Comparison of ENCODE assay signal across 12 mouse cellular contexts in genomic region chr13:34112369-34113081, GRCm38 (mm10). TPM values are rescaled to one million over a fixed set of nuclear protein-coding genes. Genes with fewer than 3 reads are reported as not detected.
DNase-seq lines count a peak whose midpoint lies in the region; TF ChIP-seq lines count a peak whose summit lies in the region.
"Had no signal": no experiment of that assay in that cellular context is flagged by ENCODE, and none has a peak within 500 bp of the region (broad histone marks: within the 10 kb centered on the region; RNA-seq: fewer than 3 reads in every experiment).

No protein-coding gene starts in this region.

- no peak for TF ChIP-seq POLR2A in liver, adult 2 months (IDR thresholded peaks at IDR 0.05; ENCODE audit: extremely low read depth, insufficient read depth, low read length)

- H3K4me1 ChIP-seq in liver, adult 2 months (ENCODE audit: control insufficient read depth, insufficient read depth, low read length) = peaks cover 3% of the 10 kb centered on the region; the same call in 1 of the 2 replicates

- no peak overlapping the region for H3K4me3 ChIP-seq in liver, adult 2 months (ENCODE audit: insufficient read depth, low read depth, low read length)
- no peak overlapping the region for H3K4me3 ChIP-seq in layer of hippocampus, adult 2 months
- H3K4me3 ChIP-seq: hindbrain, embryonic 10.5 days had no signal

- H3K36me3 ChIP-seq in liver, adult 2 months (ENCODE audit: control insufficient read depth, insufficient read depth, low read length) = no peaks in the 10 kb centered on the region
- H3K36me3 ChIP-seq: G1E; hindbrain, embryonic 10.5 days had no signal

- TF ChIP-seq CTCF in liver, adult 2 months (IDR thresholded peaks at IDR 0.05; ENCODE audit: low read depth, low read length) = no peak
- no peak for TF ChIP-seq CTCF in layer of hippocampus, adult 2 months (conservative IDR thresholded peaks at IDR 0.05)

- no peak overlapping the region for H3K27ac ChIP-seq in liver, adult 2 months (replicated peaks; ENCODE audit: insufficient read depth, low read depth, low read length)
- no peak overlapping the region for H3K27ac ChIP-seq in layer of hippocampus, adult 2 months
- H3K27ac ChIP-seq: hindbrain, embryonic 10.5 days had no signal

- peak; percentile 94 for DNase-seq in liver, adult 2 months (ENCODE audit: extremely low read depth, low read depth, low spot score)
- DNase-seq in liver (no peak), MN1 (ENCODE audit: low spot score) (peak; percentile 63)
- peak; percentile 78 for DNase-seq in adrenal gland, postnatal 14 days
- peak; percentile 65 for DNase-seq in lung, postnatal 25 days (ENCODE audit: low spot score)
- no peak for DNase-seq in layer of hippocampus, adult 2 months (ENCODE audit: low spot score in 2 of 2)
- DNase-seq in kidney, postnatal 10 days = no peak
- DNase-seq: cerebellum, postnatal 10 days; gastrocnemius, postnatal 25 days; lung, embryonic 14.5 days had no signal

- 26% methylated on average over 5 of the region's 5 CpGs for WGBS in liver, adult 2 months

- no peaks in the 10 kb centered on the region for H3K79me2 ChIP-seq in liver, adult 2 months (ENCODE audit: control insufficient read depth, insufficient read depth, low read length)

- no peak overlapping the region for H3K9ac ChIP-seq in liver, adult 2 months (ENCODE audit: low read depth, low read length)
- H3K9ac ChIP-seq: lung, embryonic 14.5 days had no signal

- no peaks in the 10 kb centered on the region for H3K27me3 ChIP-seq in liver, adult 2 months (ENCODE audit: control insufficient read depth, insufficient read depth, low read length)

RNA-seq across cellular contexts. Expression of gene Tubb2b, which starts 17.7 kb away (rescaled TPM):
- 0.20 TPM in 1 of 2 replicates, not detected in the other for total RNA-seq in liver, adult 2 months (2014; rRNA removed)
- 0.11 and 0.33 TPM in 2 replicates for polyA plus RNA-seq in liver, adult 2 months (2012; rRNA removed)
- 5.5 and 22.5 TPM in 2 replicates for total RNA-seq in adrenal gland, postnatal 14 days (2021)
- total RNA-seq in layer of hippocampus, adult 2 months (2021) = 100 to 1,000 TPM; 227 to 233 TPM

RNA-seq across cellular contexts. Expression of gene Tubb2a, which starts 34.7 kb away (rescaled TPM):
- total RNA-seq in liver, adult 2 months (2014; rRNA removed) = 27.5 and 56.4 TPM in 2 replicates
- 569 and 614 TPM in 2 replicates for polyA plus RNA-seq in liver, adult 2 months (2012; rRNA removed)
- 46.1 and 59.9 TPM in 2 replicates for total RNA-seq in adrenal gland, postnatal 14 days (2021)
- 1,000 to 10,000 TPM in 1 of 2 experiments, 100 to 1,000 TPM in 1; 962 to 1,047 TPM for total RNA-seq in layer of hippocampus, adult 2 months (2021)

RNA-seq across cellular contexts. Expression of gene Psmg4, which starts 50.2 kb away (rescaled TPM):
- 44.0 and 44.5 TPM in 2 replicates for total RNA-seq in liver, adult 2 months (2014; rRNA removed)
- polyA plus RNA-seq in liver, adult 2 months (2012; rRNA removed) = 60.9 and 61.9 TPM in 2 replicates
- total RNA-seq in adrenal gland, postnatal 14 days (2021) = 30.2 and 40.3 TPM in 2 replicates
- 10 to 100 TPM; 23.7 to 23.9 TPM for total RNA-seq in layer of hippocampus, adult 2 months (2021)

Comparison
In these comparisons a context has a peak if more than half of its experiments do, and no peak if none do; other contexts are left out.
1. DNase-seq: peak in liver, adult 2 months (single experiment), MN1 (single experiment), adrenal gland, postnatal 14 days (single experiment) and lung, postnatal 25 days (single experiment); none in liver (single experiment), layer of hippocampus, adult 2 months (0 of 2) and kidney, postnatal 10 days (single experiment).
2. RNA of gene Tubb2a, which starts 34.7 kb away (total RNA-seq): 962 to 1,047 TPM in layer of hippocampus, adult 2 months; 46.1 to 59.9 TPM in adrenal gland, postnatal 14 days and 27.5 to 56.4 TPM in liver, adult 2 months; every median in the first group is over 10 times any median in the second.